Mouse (Mus musculus) ES-E14 (cell line): ENCODE data around the gene Idnk. TPM values are rescaled to one million over a fixed set of nuclear protein-coding genes. Genes with fewer than 3 reads are reported as not detected.

ENCODE experiments used
- DNase-seq: peaks from one replicate; pipeline ENCODE4 v3.0.0-alpha.2; 2013; ENCODE audit warnings: low read depth, low spot score
- H3K27ac ChIP-seq: 2 replicates; pipeline ENCODE4 v1.5.1; 2012; ENCODE audit warnings: low read depth, mild to moderate bottlenecking, low read length, moderate library complexity, mixed read lengths; ENCODE audit not compliant: poor library complexity, insufficient read depth, severe bottlenecking
- H3K36me3 ChIP-seq: 2 replicates; pipeline ENCODE4 v1.6.1; 2012; ENCODE audit warnings: mild to moderate bottlenecking, low read length, moderate library complexity, mixed read lengths; ENCODE audit not compliant: control insufficient read depth, poor library complexity, insufficient read depth, severe bottlenecking
- H3K4me1 ChIP-seq, 2 experiments: fragments of 150-350 bp in 1 of 2; sonication (generic) in 1 of 2; 2 replicates each; pipeline ENCODE4 v1.6.1; 2012; ENCODE audit warnings: low read length in 2 of 2, mild to moderate bottlenecking in 1 of 2, mixed read lengths in 1 of 2; ENCODE audit not compliant: control insufficient read depth in 2 of 2, insufficient read depth in 2 of 2, poor library complexity in 1 of 2
- H3K4me3 ChIP-seq, 2 experiments: fragments of 150-350 bp in 1 of 2; sonication (generic) in 1 of 2; 2 replicates each; pipeline ENCODE4 v1.5.1; 2012; ENCODE audit warnings: low read length in 2 of 2, low read depth in 1 of 2, mild to moderate bottlenecking in 1 of 2, mixed read lengths in 1 of 2; ENCODE audit not compliant: insufficient read depth in 1 of 2, poor library complexity in 1 of 2, severe bottlenecking in 1 of 2
- H3K9ac ChIP-seq: 2 replicates; pipeline ENCODE4 v1.6.1; 2012; ENCODE audit warnings: low read depth, mild to moderate bottlenecking, low read length, mixed read lengths; ENCODE audit not compliant: poor library complexity, insufficient read depth, severe bottlenecking
- H3K9me3 ChIP-seq: fragments of 150-350 bp; sonication (generic); 2 replicates; pipeline ENCODE4 v1.6.1; 2012; ENCODE audit warnings: low read depth, mild to moderate bottlenecking, low read length; ENCODE audit not compliant: control insufficient read depth, insufficient read depth
- CHD2 ChIP-seq: IDR thresholded peaks from 2 replicates; pipeline ENCODE4 v1.6.1; 2014; ENCODE audit warnings: mild to moderate bottlenecking, low read depth, low read length, inconsistent platforms
- HCFC1 ChIP-seq: IDR thresholded peaks from 2 replicates; pipeline ENCODE4 v1.6.1; 2012; ENCODE audit warnings: low read length, inconsistent platforms, borderline replicate concordance; ENCODE audit not compliant: insufficient read depth
- MAFK ChIP-seq: IDR thresholded peaks from 2 replicates; pipeline ENCODE4 v1.6.1; 2014; ENCODE audit warnings: mild to moderate bottlenecking, low read depth, low read length, inconsistent platforms; ENCODE audit not compliant: insufficient read depth
- ZC3H11A ChIP-seq: IDR thresholded peaks from 2 replicates; pipeline ENCODE4 v1.6.1; 2012; ENCODE audit warnings: low read depth, mild to moderate bottlenecking, inconsistent platforms, low read length, borderline replicate concordance
- ZNF384 ChIP-seq: IDR thresholded peaks from 2 replicates; pipeline ENCODE4 v1.6.1; 2012; ENCODE audit warnings: low read depth, low read length, inconsistent platforms
- in situ Hi-C, 2 experiments: fragments of 600-800 bp; cut with MboI; formaldehyde crosslinking; loops; one replicate each; pipeline ENCODE4 v1.15.1; 2025; ENCODE audit warnings: low sequenced_read_pairs in 2 of 2, inconsistent platforms in 1 of 2; ENCODE audit not compliant: unreplicated experiment in 2 of 2
- total RNA-seq: library from RNA; depleted of rRNA; stranded (reverse); fragments of 300-350 nt; gene quantifications from 2 replicates; pipeline ENCODE4 v1.2.3, GENCODE M21; 2012

Idnk gene
- total RNA-seq, 1 experiment, result 9.6 TPM

DNA sequence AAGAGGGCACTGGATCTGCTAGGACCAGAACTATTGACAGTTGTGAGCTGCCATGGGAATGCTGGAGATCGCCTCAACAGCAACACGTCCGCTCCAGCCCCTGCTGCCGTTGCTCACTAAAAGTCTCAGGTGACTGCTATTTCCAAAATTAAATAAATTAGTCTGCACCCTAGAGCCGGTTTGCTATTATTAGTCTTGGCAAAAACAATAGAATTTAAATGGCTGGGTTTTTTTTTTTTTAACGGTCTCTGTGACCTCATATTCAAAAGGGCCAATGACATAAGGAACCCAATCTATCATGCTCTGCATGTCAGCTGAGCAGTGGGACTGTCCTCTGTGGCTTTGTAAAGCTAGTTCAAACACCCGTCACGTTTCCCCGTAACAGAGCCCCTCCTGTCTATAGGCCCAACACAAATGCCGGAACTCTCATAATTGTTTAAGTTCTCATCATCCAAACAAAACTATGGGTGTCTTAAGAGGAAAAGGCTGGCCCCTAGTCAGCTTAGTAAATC is 34.6 kb upstream of the Idnk start:
- Histone ChIP-seq H3K9me3 (no peaks in the 10 kb centered on the region), H3K36me3 (peaks cover 10% of the 10 kb centered on the region), H3K4me3 (no peak overlapping the region), H3K4me1 (no peaks in the 10 kb centered on the region), H3K27ac (no peak overlapping the region), H3K9ac (no peak overlapping the region)
- in situ Hi-C loops, result no loop called here
- no peak for TF ChIP-seq CHD2
- no peak for DNase-seq

GRCm38 (mm10) chr13:58123381-58123780 is 34.1 kb upstream of the Idnk start:
- no peak for DNase-seq
- H3K9ac ChIP-seq, result no peak overlapping the region
- in situ Hi-C loops, result no loop called here
- peaks cover 10% of the 10 kb centered on the region for H3K36me3 ChIP-seq
- H3K9me3 ChIP-seq, result no peaks in the 10 kb centered on the region
- H3K27ac ChIP-seq, result no peak overlapping the region
- H3K4me3 ChIP-seq, result no peak overlapping the region
- no peak for TF ChIP-seq CHD2
- no peak for TF ChIP-seq MAFK
- no peak for TF ChIP-seq HCFC1
- TF ChIP-seq ZC3H11A, result no peak
- TF ChIP-seq ZNF384, result no peak
- H3K4me1 ChIP-seq, result no peaks in the 10 kb centered on the region

DNA sequence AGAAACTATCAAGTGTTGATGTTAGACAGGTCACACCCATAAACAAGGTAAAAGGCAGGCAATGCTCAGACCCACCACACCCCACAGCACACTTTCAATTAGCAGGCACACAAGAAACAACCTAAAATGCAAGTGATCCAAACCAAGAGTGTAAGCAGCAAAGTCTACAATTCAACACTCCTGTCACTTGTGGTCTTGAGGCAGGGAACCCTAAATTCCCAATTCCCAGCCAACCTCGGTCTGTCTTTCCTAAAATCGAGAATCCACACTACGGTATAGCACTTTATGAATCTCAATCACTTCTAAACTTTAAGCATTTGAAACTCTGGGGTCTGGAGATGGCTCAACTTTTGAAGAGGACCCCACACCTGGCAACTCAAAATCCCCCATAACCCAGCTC is 33.2 kb upstream of the Idnk start:
- no peak for TF ChIP-seq CHD2
- TF ChIP-seq HCFC1, result no peak
- no peak for TF ChIP-seq ZNF384
- no peak for TF ChIP-seq ZC3H11A
- no peak for TF ChIP-seq MAFK
- Histone ChIP-seq H3K9ac (no peak overlapping the region), H3K36me3 (peaks cover 10% of the 10 kb centered on the region), H3K9me3 (no peaks in the 10 kb centered on the region), H3K4me3 (no peak overlapping the region), H3K4me1 (no peaks in the 10 kb centered on the region), H3K27ac (no peak overlapping the region)
- in situ Hi-C loops, result no loop called here
- DNase-seq, result no peak

DNA sequence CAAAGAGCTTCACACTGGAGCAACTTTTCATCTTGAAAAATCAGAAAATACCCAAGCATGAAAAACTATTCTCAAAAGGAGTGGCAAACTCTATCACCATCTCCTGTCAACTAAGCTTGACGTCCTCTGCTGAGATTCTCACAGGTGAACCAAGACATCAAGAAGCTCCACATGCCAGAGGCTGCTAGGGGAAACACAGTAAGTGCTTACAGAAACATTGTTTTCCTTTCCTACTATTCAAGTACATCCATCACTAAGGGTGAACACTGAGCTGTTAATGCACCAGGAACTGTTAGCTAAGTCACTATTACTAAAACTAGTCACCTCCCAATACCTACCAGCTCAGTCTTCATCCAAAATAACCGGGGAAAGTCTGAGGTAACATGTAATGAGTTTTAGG is 32.5 kb upstream of the Idnk start:
- TF ChIP-seq CHD2 (no peak), HCFC1 (no peak), ZC3H11A (no peak), ZNF384 (no peak), MAFK (no peak)
- DNase-seq, result no peak
- no peaks in the 10 kb centered on the region for H3K9me3 ChIP-seq
- peaks cover 10% of the 10 kb centered on the region for H3K36me3 ChIP-seq
- H3K27ac ChIP-seq, result no peak overlapping the region
- in situ Hi-C loops, result no loop called here
- H3K4me1 ChIP-seq, result 0 out of 4 replicates have a peak, but pooled peaks cover 0 to 2% of the 10 kb centered on the region in 2 experiments
- no peak overlapping the region for H3K9ac ChIP-seq
- H3K4me3 ChIP-seq, result no peak overlapping the region

GRCm38 (mm10) chr13:58126126-58126525 is 31.3 kb upstream of the Idnk start:
- Histone ChIP-seq H3K36me3 (peaks cover 10% of the 10 kb centered on the region), H3K27ac (no peak overlapping the region), H3K4me1 (peaks cover 0 to 4% of the 10 kb centered on the region in 2 experiments; a peak in 1 of 4 replicates), H3K9ac (peak overlapping the region; percentile 66; the same call in 1 of the 2 replicates), H3K4me3 (peak overlapping the region; percentile 64 to 77), H3K9me3 (no peaks in the 10 kb centered on the region)
- no peak for DNase-seq
- in situ Hi-C loops, result no loop called here
- TF ChIP-seq HCFC1, result no peak
- peak; percentile 48; the same call in 1 of the 2 replicates for TF ChIP-seq ZNF384
